Mouse (Mus musculus): Measurements from ENCODE around the gene B3gnt3. TPM values are rescaled to one million over a fixed set of nuclear protein-coding genes. Genes with fewer than 3 reads are reported as not detected.

Gene B3gnt3
- total RNA-seq, 1 experiment: 1.3 TPM

GRCm38 (mm10) chr8:71665331-71666130 lies 36.1 kb downstream of the B3gnt3 start:
- TF ChIP-seq ZNF384 (IDR thresholded peaks at IDR 0.05; ENCODE audit: low read depth, low read length) (peak; percentile 73), CHD2 (IDR thresholded peaks at IDR 0.05; ENCODE audit: low read depth, low read length) (no peak)
- H3K9ac ChIP-seq (ENCODE audit: insufficient read depth, low read depth, low read length, poor library complexity, severe bottlenecking): peak overlapping the region; percentile 34; the same call in 1 of the 2 replicates
- H3K4me1 ChIP-seq (ENCODE audit: control insufficient read depth in 2 of 2, insufficient read depth in 2 of 2, low read length in 2 of 2, poor library complexity in 1 of 2): peaks cover 0 to 48% of the 10 kb centered on the region in 2 experiments; a peak in 3 of 4 replicates
- 0 out of 2 replicates have a peak overlapping the region, but pooled peaks have one; percentile 48 for H3K27ac ChIP-seq (ENCODE audit: insufficient read depth, low read depth, low read length, poor library complexity, severe bottlenecking)
- peak; percentile 93 for DNase-seq (ENCODE audit: low read depth, low spot score)
- H3K4me3 ChIP-seq (ENCODE audit: insufficient read depth in 1 of 2, low read depth in 1 of 2, low read length in 2 of 2, poor library complexity in 1 of 2, severe bottlenecking in 1 of 2): peak overlapping the region; percentile 52 to 53; a peak in 3 of 4 replicates
- no peaks in the 10 kb centered on the region for H3K9me3 ChIP-seq (ENCODE audit: control insufficient read depth, insufficient read depth, low read depth, low read length)
- in situ Hi-C loops (cut with MboI; ENCODE audit: low sequenced_read_pairs in 2 of 2, unreplicated experiment in 2 of 2): no loop called here
- no peaks in the 10 kb centered on the region; the same call in 1 of the 2 replicates for H3K36me3 ChIP-seq (ENCODE audit: control insufficient read depth, insufficient read depth, low read length, poor library complexity, severe bottlenecking)

DNA sequence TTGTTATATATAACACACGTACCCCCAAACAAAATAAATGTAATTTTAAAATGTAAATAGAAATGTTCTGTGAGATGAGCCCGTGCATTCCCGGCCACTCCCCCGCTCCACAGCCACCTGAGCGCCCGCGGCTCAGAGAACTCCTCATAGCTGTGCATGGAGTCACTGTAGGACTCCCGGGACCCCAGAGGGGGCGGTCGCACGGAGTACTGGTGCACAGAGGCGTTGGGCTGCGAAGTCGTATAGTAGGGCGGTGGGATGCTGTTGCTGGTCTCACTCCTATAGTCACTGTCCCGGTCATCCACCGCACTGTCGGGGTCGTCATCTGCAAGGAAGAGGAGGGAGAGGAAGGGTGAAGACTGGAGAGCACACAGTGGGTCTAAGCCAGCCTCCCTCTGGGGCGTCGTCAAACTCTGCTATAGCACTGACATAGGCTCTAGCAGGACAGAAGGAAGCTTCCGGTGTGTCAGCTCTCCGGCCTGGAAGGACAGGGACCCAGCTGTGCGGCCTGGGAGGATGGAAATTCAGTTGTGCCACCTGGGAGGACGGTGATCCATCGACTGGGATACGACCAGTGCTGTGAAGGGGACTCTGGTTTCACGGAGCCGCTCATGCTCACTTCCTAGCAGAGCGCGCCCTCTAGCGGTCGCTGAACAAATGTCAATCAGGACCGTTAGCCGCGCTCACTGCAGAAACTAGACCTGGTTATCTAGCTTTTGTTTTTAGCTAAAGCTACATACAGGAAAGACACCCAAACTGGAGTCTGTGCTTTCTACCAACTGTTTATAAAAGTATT lies 41.1 kb downstream of the B3gnt3 start:
- H3K36me3 ChIP-seq (ENCODE audit: control insufficient read depth, insufficient read depth, low read length, poor library complexity, severe bottlenecking): no peaks in the 10 kb centered on the region; the same call in 1 of the 2 replicates
- H3K27ac ChIP-seq (ENCODE audit: insufficient read depth, low read depth, low read length, poor library complexity, severe bottlenecking): no peak overlapping the region
- H3K9me3 ChIP-seq (ENCODE audit: control insufficient read depth, insufficient read depth, low read depth, low read length): no peaks in the 10 kb centered on the region
- in situ Hi-C loops (cut with MboI; ENCODE audit: low sequenced_read_pairs in 2 of 2, unreplicated experiment in 2 of 2): no loop called here
- no peak for DNase-seq (ENCODE audit: low read depth, low spot score)
- TF ChIP-seq CHD2 (IDR thresholded peaks at IDR 0.05; ENCODE audit: low read depth, low read length) (no peak), ZC3H11A (IDR thresholded peaks at IDR 0.05; ENCODE audit: borderline replicate concordance, low read depth, low read length) (peak; percentile 77), MAFK (IDR thresholded peaks at IDR 0.05; ENCODE audit: insufficient read depth, low read depth, low read length) (no peak), HCFC1 (IDR thresholded peaks at IDR 0.05; ENCODE audit: borderline replicate concordance, insufficient read depth, low read length) (no peak), ZNF384 (IDR thresholded peaks at IDR 0.05; ENCODE audit: low read depth, low read length) (no peak)
- peak overlapping the region; percentile 4 to 32; a peak in 2 of 4 replicates for H3K4me3 ChIP-seq (ENCODE audit: insufficient read depth in 1 of 2, low read depth in 1 of 2, low read length in 2 of 2, poor library complexity in 1 of 2, severe bottlenecking in 1 of 2)
- 0 out of 2 replicates have a peak overlapping the region, but pooled peaks have one; percentile 20 for H3K9ac ChIP-seq (ENCODE audit: insufficient read depth, low read depth, low read length, poor library complexity, severe bottlenecking)
- peaks cover 0 to 27% of the 10 kb centered on the region in 2 experiments; a peak in 2 of 4 replicates for H3K4me1 ChIP-seq (ENCODE audit: control insufficient read depth in 2 of 2, insufficient read depth in 2 of 2, low read length in 2 of 2, poor library complexity in 1 of 2)

DNA sequence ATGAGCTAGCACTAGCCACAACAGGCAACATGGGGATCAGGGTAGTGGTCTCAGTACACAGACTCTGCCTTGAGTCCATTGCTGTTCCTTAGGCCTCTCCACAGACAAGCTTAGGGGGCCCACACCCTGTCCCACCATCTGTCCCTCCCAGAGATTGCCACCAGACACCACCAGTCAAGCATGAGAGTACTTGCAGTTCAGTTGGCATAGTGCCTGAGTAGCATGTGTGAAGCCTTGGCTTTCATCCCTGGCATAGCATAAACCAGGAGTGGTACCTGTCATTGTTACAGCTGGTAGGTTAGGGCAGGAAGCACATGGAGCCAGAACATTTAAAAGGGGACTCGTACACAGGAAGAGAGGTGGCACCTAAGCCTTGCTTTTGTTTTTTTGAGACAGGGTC lies 41.8 kb downstream of the B3gnt3 start:
- H3K36me3 ChIP-seq (ENCODE audit: control insufficient read depth, insufficient read depth, low read length, poor library complexity, severe bottlenecking): no peaks in the 10 kb centered on the region; the same call in 1 of the 2 replicates
- TF ChIP-seq MAFK (IDR thresholded peaks at IDR 0.05; ENCODE audit: insufficient read depth, low read depth, low read length): no peak
- no peak for TF ChIP-seq ZC3H11A (IDR thresholded peaks at IDR 0.05; ENCODE audit: borderline replicate concordance, low read depth, low read length)
- no peak for TF ChIP-seq ZNF384 (IDR thresholded peaks at IDR 0.05; ENCODE audit: low read depth, low read length)
- TF ChIP-seq CHD2 (IDR thresholded peaks at IDR 0.05; ENCODE audit: low read depth, low read length): no peak
- TF ChIP-seq HCFC1 (IDR thresholded peaks at IDR 0.05; ENCODE audit: borderline replicate concordance, insufficient read depth, low read length): no peak
- no peak for DNase-seq (ENCODE audit: low read depth, low spot score)
- no peak overlapping the region for H3K27ac ChIP-seq (ENCODE audit: insufficient read depth, low read depth, low read length, poor library complexity, severe bottlenecking)
- H3K4me3 ChIP-seq (ENCODE audit: insufficient read depth in 1 of 2, low read depth in 1 of 2, low read length in 2 of 2, poor library complexity in 1 of 2, severe bottlenecking in 1 of 2): no peak overlapping the region
- peaks cover 0 to 26% of the 10 kb centered on the region in 2 experiments; a peak in 2 of 4 replicates for H3K4me1 ChIP-seq (ENCODE audit: control insufficient read depth in 2 of 2, insufficient read depth in 2 of 2, low read length in 2 of 2, poor library complexity in 1 of 2)
- no peaks in the 10 kb centered on the region for H3K9me3 ChIP-seq (ENCODE audit: control insufficient read depth, insufficient read depth, low read depth, low read length)
- H3K9ac ChIP-seq (ENCODE audit: insufficient read depth, low read depth, low read length, poor library complexity, severe bottlenecking): no peak overlapping the region
- in situ Hi-C loops (cut with MboI; ENCODE audit: low sequenced_read_pairs in 2 of 2, unreplicated experiment in 2 of 2): no loop called here

- no peak for TF ChIP-seq ZNF384 (IDR thresholded peaks at IDR 0.05; ENCODE audit: low read depth, low read length)
- no peak for TF ChIP-seq HCFC1 (IDR thresholded peaks at IDR 0.05; ENCODE audit: borderline replicate concordance, insufficient read depth, low read length)
- TF ChIP-seq MAFK (IDR thresholded peaks at IDR 0.05; ENCODE audit: insufficient read depth, low read depth, low read length): no peak
- no peak for TF ChIP-seq CHD2 (IDR thresholded peaks at IDR 0.05; ENCODE audit: low read depth, low read length)
- TF ChIP-seq ZC3H11A (IDR thresholded peaks at IDR 0.05; ENCODE audit: borderline replicate concordance, low read depth, low read length): no peak
- H3K9ac ChIP-seq (ENCODE audit: insufficient read depth, low read depth, low read length, poor library complexity, severe bottlenecking): no peak overlapping the region
- no peaks in the 10 kb centered on the region for H3K9me3 ChIP-seq (ENCODE audit: control insufficient read depth, insufficient read depth, low read depth, low read length)
- DNase-seq (ENCODE audit: low read depth, low spot score): no peak
- H3K36me3 ChIP-seq (ENCODE audit: control insufficient read depth, insufficient read depth, low read length, poor library complexity, severe bottlenecking): no peaks in the 10 kb centered on the region; the same call in 1 of the 2 replicates
- in situ Hi-C loops (cut with MboI; ENCODE audit: low sequenced_read_pairs in 2 of 2, unreplicated experiment in 2 of 2): no loop called here
- peaks cover 0 to 22% of the 10 kb centered on the region in 2 experiments; a peak in 2 of 4 replicates for H3K4me1 ChIP-seq (ENCODE audit: control insufficient read depth in 2 of 2, insufficient read depth in 2 of 2, low read length in 2 of 2, poor library complexity in 1 of 2)
- H3K27ac ChIP-seq (ENCODE audit: insufficient read depth, low read depth, low read length, poor library complexity, severe bottlenecking): no peak overlapping the region
- H3K4me3 ChIP-seq (ENCODE audit: insufficient read depth in 1 of 2, low read depth in 1 of 2, low read length in 2 of 2, poor library complexity in 1 of 2, severe bottlenecking in 1 of 2): no peak overlapping the region
Observed at GRCm38 (mm10) chr8:71658515-71659049, 43.0 kb downstream of the B3gnt3 start.

Data from ES-E14 (cell line).